Mouse (Mus musculus) hindbrain, embryonic 12.5 days (tissue): ENCODE data around the gene Smap2. TPM values are rescaled to one million over a fixed set of nuclear protein-coding genes. Genes with fewer than 3 reads are reported as not detected.

Experiments
- ATAC-seq: fragments of 200-750 bp; cut with Nextera tagmentation; 2 replicates; pipeline ENCODE4 v1.8.0; 2017; ENCODE audit warnings: moderate TSS enrichment; ENCODE audit not compliant: low FRiP score
- H3K27ac ChIP-seq: fragments of 300-500 bp; sonication (generic); 2 replicates; pipeline ENCODE4 v1.5.1; 2016; ENCODE audit warnings: mild to moderate bottlenecking
- H3K27me3 ChIP-seq: fragments of 300-500 bp; sonication (generic); 2 replicates; pipeline ENCODE4 v1.6.1; 2016; ENCODE audit warnings: mild to moderate bottlenecking
- H3K36me3 ChIP-seq: fragments of 300-500 bp; sonication (generic); 2 replicates; pipeline ENCODE4 v1.6.1; 2016; ENCODE audit warnings: mild to moderate bottlenecking
- H3K4me1 ChIP-seq: fragments of 300-500 bp; sonication (generic); 2 replicates; pipeline ENCODE4 v1.6.1; 2016
- H3K4me2 ChIP-seq: fragments of 300-500 bp; sonication (generic); replicated peaks from 2 replicates; pipeline ENCODE4 v1.6.1; 2016; ENCODE audit warnings: mild to moderate bottlenecking
- H3K4me3 ChIP-seq: fragments of 300-500 bp; sonication (generic); 2 replicates; pipeline ENCODE4 v1.5.1; 2016; ENCODE audit warnings: mild to moderate bottlenecking
- H3K9ac ChIP-seq: fragments of 300-500 bp; sonication (generic); 2 replicates; pipeline ENCODE4 v1.6.1; 2016; ENCODE audit warnings: mild to moderate bottlenecking, moderate library complexity
- H3K9me3 ChIP-seq: fragments of 300-500 bp; sonication (generic); replicated peaks from 2 replicates; pipeline ENCODE4 v1.6.1; 2016; ENCODE audit warnings: mild to moderate bottlenecking
- WGBS: fragments of 180-500 bp; shearing (Covaris S2); methylation state at CpG from one replicate; pipeline ENCODE4 v1.1.7; 2016; 5-methylcytosine and 5-hydroxymethylcytosine counted together
- polyA plus RNA-seq: library from polyadenylated mRNA; unstranded; fragments of >200 nt; fragmentation: Nextera tagmentation; extraction: Ambion mirVana; gene quantifications from 2 replicates; pipeline ENCODE4 v1.2.1, GENCODE M21; 2016

Gene Smap2
- polyA plus RNA-seq, 1 experiment from 2014 or later: 36.2 TPM

DNA sequence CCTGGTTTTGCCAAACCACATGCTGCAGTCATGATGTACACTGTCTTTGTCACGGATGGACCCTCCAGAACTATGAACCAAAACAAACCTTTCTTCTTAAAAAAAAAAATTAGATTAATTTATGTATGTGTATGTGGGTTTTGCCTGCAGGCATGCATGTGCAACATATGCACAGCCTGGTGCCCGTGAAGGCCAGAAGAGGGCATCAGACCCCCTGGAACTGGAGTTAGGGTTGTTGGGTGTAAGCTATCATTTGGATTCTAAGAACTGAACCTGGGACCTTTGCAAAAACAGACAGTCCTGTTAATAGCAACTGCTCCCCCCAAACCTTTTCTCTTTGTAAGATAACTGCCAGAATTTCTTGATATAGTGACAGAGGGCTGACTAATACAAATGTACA, 16.0 kb downstream of the Smap2 start:
- no peaks in the 10 kb centered on the region for H3K27me3 ChIP-seq
- no peak for ATAC-seq
- no peak overlapping the region for H3K9ac ChIP-seq
- H3K4me2 ChIP-seq: no peak overlapping the region
- H3K4me3 ChIP-seq: no peak overlapping the region
- no peaks in the 10 kb centered on the region for H3K9me3 ChIP-seq
- no peak overlapping the region for H3K27ac ChIP-seq
- peaks cover 26% of the 10 kb centered on the region for H3K4me1 ChIP-seq
- H3K36me3 ChIP-seq: no peaks in the 10 kb centered on the region
- 88% methylated on average over 2 of the region's 2 CpGs for WGBS

DNA sequence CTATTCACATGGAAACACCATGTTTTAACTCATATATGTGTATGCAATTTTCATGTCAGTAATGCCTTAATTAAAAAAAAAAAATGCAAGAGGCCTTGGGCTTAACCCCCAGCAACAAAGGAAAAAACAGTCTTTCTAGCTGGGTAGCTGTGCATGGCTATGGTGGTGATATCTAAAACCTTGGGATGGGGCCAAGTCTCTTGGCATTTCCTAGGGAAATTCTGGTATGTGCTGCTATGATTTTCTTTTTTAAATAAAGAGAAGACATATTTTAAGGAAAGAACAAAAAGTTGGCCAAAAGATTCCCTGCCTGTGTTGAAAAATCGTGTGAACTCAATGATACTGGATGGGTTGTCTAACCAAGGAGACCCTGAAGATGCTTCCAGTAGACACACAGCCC, 21.1 kb downstream of the Smap2 start:
- H3K4me3 ChIP-seq: no peak overlapping the region
- WGBS: 86% methylated on average over 1 of the region's 1 CpGs
- H3K27me3 ChIP-seq: no peaks in the 10 kb centered on the region
- no peaks in the 10 kb centered on the region for H3K9me3 ChIP-seq
- H3K4me2 ChIP-seq: no peak overlapping the region
- H3K9ac ChIP-seq: no peak overlapping the region
- H3K36me3 ChIP-seq: no peaks in the 10 kb centered on the region
- ATAC-seq: no peak
- no peaks in the 10 kb centered on the region for H3K4me1 ChIP-seq
- no peak overlapping the region for H3K27ac ChIP-seq

DNA sequence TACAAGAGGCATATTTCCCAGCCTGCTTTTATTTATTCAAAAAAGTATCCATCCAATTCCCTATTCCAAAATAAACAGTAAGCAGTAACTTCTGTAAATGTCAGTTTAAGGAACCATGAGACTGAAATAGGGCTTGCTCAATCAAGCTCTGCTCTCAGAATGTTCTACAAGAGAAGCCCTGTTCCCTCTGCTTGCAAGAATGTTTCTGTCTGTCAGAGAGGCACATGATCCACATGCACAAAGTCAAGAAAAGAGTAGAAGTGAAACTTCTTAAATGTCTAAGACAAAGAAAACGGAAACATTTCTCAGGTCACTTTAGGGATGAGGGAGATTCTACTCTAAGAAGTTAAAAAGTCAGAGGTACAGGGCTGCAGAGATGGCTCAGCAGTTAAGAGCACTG, 24.0 kb downstream of the Smap2 start:
- Histone ChIP-seq H3K4me1 (no peaks in the 10 kb centered on the region), H3K27me3 (no peaks in the 10 kb centered on the region), H3K36me3 (no peaks in the 10 kb centered on the region), H3K4me3 (no peak overlapping the region), H3K4me2 (no peak overlapping the region), H3K9me3 (no peaks in the 10 kb centered on the region; the same call in 1 of the 2 replicates), H3K27ac (no peak overlapping the region), H3K9ac (no peak overlapping the region)
- no peak for ATAC-seq
- 89% methylated on average over 1 of the region's 1 CpGs for WGBS

DNA sequence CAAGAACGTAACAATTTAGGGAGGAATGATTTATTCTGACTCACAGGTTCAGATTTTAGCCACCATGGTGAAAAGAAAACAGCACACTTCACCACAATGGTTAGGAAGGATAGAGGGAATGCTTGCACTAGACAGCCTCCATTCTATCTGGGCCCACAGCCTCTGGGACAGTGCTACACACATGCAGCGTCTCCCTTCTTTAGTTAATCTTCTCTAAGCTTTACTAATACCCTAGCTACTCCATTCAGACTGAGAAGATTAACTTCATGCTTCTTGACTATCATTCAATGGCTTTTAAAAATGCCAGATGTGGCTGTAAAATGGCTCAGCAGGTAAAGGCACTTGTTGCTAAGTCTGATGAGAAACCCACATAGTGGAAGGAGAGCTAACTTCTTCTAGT, 24.8 kb downstream of the Smap2 start:
- Histone ChIP-seq H3K9ac (no peak overlapping the region), H3K27me3 (no peaks in the 10 kb centered on the region), H3K4me1 (no peaks in the 10 kb centered on the region), H3K4me2 (no peak overlapping the region), H3K27ac (no peak overlapping the region), H3K4me3 (no peak overlapping the region), H3K36me3 (no peaks in the 10 kb centered on the region), H3K9me3 (no peaks in the 10 kb centered on the region; the same call in 1 of the 2 replicates)
- WGBS: 81% methylated on average over 2 of the region's 2 CpGs
- ATAC-seq: no peak

DNA sequence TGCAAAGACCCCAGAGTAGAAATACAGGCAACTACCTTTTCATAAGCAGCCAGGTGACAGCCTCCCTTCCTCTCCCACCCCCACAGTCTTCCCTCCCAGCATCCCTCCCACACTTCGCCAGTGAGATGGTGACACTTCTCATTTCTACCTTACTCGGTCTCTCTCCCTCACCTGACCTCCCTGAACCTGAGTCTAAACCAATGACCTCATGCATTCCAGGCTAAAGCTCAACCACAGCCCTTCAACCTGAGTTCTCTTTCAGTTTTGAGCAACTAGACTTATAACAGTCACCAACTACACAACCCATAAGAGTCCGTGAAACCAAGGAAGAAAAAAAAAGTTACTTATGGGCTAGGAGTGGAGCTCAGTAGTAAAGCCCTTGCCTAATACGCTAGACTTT, 29.7 kb downstream of the Smap2 start:
- WGBS: 83% methylated on average over 4 of the region's 4 CpGs
- no peak for ATAC-seq

DNA sequence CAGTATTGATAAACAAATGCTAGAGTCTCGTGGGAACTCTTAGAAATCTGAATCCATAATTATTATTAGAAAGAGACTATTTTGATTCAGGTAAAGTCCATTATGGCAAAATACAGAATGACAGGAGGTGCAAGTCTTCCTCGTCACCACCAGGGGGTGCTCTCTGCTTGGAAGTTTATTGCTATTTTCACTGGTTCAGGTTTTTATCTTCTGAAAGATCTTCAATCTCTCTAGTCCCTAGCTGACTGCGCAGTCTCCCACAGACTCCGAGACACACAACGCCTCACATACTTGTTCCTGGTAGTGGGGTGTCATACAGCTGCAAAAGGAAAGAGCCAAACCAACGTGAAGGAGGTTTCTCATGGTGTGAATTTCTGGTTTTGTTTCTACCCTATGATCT, 30.6 kb downstream of the Smap2 start:
- no peaks in the 10 kb centered on the region for H3K4me1 ChIP-seq
- WGBS: 36% methylated on average over 6 of the region's 6 CpGs
- H3K9ac ChIP-seq: no peak overlapping the region
- no peaks in the 10 kb centered on the region for H3K27me3 ChIP-seq
- no peak overlapping the region for H3K4me3 ChIP-seq
- H3K9me3 ChIP-seq: no peaks in the 10 kb centered on the region; the same call in 1 of the 2 replicates
- H3K4me2 ChIP-seq: no peak overlapping the region
- H3K27ac ChIP-seq: no peak overlapping the region
- ATAC-seq: no peak; the same call in 1 of the 2 replicates
- peaks cover 6% of the 10 kb centered on the region; the same call in 1 of the 2 replicates for H3K36me3 ChIP-seq

More for the DNA sequence above, 29.7 kb downstream of the Smap2 start:
- H3K27me3 ChIP-seq: no peaks in the 10 kb centered on the region
- H3K36me3 ChIP-seq: peaks cover 4% of the 10 kb centered on the region; the same call in 1 of the 2 replicates
- H3K27ac ChIP-seq: no peak overlapping the region
- no peak overlapping the region for H3K4me3 ChIP-seq
- no peak overlapping the region for H3K4me2 ChIP-seq
- no peaks in the 10 kb centered on the region; the same call in 1 of the 2 replicates for H3K9me3 ChIP-seq
- H3K9ac ChIP-seq: no peak overlapping the region
- no peaks in the 10 kb centered on the region for H3K4me1 ChIP-seq

DNA sequence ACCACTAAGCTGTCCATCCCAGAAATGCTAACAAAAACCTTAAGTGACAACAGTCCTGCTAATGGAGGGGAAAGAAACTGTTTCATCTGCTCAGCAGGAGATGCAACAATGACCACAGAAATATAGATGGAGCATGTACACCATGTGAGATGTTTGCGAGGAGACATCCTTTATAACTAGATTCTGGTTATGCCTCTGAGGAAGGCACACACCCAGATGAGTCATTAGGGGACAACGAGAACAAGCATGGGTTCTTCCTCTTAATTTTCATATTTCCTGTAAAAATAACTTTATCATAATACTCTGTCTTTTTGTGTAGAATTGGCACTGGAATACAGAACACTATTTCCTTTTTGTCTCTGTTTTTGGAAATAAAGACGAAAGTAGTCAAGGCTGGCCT, 38.8 kb downstream of the Smap2 start:
- WGBS: 90% methylated on average over 3 of the region's 3 CpGs
- peaks cover 23% of the 10 kb centered on the region for H3K36me3 ChIP-seq
- no peak for ATAC-seq
- H3K4me1 ChIP-seq: no peaks in the 10 kb centered on the region
- no peak overlapping the region for H3K4me3 ChIP-seq
- H3K27me3 ChIP-seq: no peaks in the 10 kb centered on the region
- no peak overlapping the region for H3K4me2 ChIP-seq
- H3K27ac ChIP-seq: no peak overlapping the region
- no peak overlapping the region for H3K9ac ChIP-seq
- no peaks in the 10 kb centered on the region for H3K9me3 ChIP-seq

DNA sequence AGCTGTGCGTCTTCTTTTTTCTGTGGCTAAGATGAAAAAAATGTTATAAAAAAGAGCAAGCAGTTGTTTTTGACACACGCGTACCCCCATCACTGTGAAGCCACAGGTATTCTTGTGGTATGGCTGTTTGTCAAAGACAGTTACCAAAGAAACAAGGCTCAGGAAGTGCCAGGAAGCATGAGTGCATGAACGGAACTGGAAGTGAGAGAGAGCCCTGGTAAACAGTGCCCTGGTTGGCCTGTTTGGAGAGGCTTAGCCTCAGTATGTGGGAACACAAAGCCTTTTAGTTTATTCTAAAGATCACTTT, 41.7 kb downstream of the Smap2 start:
- ATAC-seq: no peak
- H3K27me3 ChIP-seq: no peaks in the 10 kb centered on the region
- H3K27ac ChIP-seq: no peak overlapping the region
- no peaks in the 10 kb centered on the region for H3K9me3 ChIP-seq
- no peak overlapping the region for H3K9ac ChIP-seq
- no peaks in the 10 kb centered on the region for H3K4me1 ChIP-seq
- H3K36me3 ChIP-seq: peaks cover 39% of the 10 kb centered on the region
- WGBS: 93% methylated on average over 4 of the region's 4 CpGs
- H3K4me3 ChIP-seq: no peak overlapping the region
- H3K4me2 ChIP-seq: no peak overlapping the region

DNA sequence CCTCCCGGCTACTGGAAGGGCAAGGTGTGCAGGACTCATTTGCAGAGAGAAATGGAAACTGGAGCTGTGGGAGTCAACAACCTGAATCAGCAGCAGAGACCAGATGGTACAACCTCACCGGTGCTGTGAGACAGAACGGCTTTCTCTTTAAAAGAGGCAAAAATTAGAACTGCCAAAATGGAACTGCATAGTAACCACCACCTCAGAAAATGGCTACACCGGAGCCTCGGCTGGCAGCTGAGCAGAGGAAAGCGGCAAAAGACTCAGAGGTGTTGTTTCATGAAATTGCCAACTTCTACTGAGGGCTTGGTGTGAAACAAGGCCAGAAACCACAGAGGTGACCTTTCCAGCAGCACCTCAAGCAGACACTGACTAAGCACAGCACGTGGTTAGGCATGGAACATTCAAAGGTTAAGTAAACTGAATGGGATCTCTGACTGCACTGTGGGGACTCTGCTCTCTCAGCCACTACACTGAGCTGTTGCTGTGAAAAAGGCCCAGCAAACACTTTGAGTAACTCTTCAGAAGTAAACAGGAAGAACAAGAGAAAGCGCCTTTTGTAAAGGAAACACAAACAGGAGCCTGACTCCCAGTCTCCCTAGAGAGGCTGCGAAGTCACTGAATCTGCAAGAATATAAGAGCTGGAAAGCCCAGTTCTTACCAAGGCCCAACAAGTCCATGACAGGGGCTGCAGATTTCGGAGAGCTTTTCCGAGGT, 42.2 kb downstream of the Smap2 start:
- H3K36me3 ChIP-seq: peaks cover 41% of the 10 kb centered on the region
- WGBS: 84% methylated on average over 11 of the region's 11 CpGs
- H3K4me3 ChIP-seq: no peak overlapping the region
- ATAC-seq: no peak
- no peaks in the 10 kb centered on the region for H3K4me1 ChIP-seq
- H3K4me2 ChIP-seq: no peak overlapping the region
- no peaks in the 10 kb centered on the region for H3K27me3 ChIP-seq
- no peak overlapping the region for H3K27ac ChIP-seq
- H3K9ac ChIP-seq: no peak overlapping the region
- no peaks in the 10 kb centered on the region for H3K9me3 ChIP-seq

DNA sequence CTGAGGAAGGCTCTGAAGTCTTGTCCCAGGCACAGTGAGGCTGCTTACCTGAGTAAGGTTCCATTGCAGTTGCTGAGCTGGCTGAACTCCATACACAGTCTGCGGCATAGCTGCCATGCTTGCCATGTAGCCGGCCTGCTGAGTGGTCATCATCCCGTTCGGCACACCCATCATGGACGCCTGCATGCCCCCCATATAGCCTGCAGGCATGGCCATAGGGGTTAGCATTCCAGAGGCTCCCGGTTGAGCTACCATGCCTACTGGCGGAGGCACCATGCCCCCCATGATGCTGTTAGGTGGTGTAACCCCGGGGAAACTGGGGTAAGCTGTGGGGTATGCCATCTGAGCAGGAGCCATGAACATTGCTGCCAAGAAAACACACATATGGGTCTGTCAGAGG, 45.2 kb downstream of the Smap2 start:
- ATAC-seq: no peak
- Histone ChIP-seq H3K27ac (no peak overlapping the region), H3K4me2 (no peak overlapping the region), H3K9me3 (no peaks in the 10 kb centered on the region), H3K4me1 (no peaks in the 10 kb centered on the region), H3K4me3 (no peak overlapping the region), H3K27me3 (no peaks in the 10 kb centered on the region), H3K36me3 (peaks cover 54% of the 10 kb centered on the region), H3K9ac (no peak overlapping the region)
- 93% methylated on average over 8 of the region's 8 CpGs for WGBS

DNA sequence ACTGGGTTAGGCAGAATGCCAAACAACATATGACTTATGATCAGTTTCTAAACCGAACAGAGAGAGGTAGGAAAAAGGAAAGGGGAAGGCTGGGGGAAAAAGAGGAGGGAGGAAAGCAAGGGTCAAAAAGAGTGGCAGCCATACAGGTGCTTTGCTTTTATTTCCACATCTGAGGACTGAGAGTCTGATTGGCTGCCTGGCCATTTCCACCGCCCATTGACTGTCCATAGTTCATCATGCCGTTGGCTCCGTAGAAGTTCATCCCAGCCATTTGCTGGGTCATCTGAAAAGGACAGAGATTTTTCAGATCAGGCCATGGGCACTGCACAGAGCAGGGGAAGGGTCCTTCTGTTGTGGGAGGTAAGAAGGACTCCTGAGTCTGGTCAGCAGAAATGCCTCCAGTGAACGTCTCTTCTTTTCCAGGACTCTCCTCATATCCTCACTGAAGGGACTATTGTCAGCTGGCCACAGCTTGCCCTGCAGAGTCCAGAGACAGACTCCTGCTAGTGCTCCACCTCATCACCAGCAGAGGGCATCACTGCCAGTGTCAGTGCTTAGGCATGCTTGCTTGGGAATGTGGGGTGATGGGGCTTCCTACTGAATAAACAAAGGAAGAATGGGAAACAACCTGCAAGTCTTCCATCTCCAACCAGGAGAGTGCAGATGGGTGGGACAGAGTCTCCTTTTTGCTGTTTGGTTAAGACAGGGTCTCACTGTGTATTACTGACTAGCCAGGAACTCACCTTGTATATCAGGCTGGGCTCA, 47.5 kb downstream of the Smap2 start:
- Histone ChIP-seq H3K27ac (no peak overlapping the region), H3K9me3 (no peaks in the 10 kb centered on the region), H3K9ac (no peak overlapping the region), H3K27me3 (no peaks in the 10 kb centered on the region), H3K4me3 (no peak overlapping the region), H3K4me2 (no peak overlapping the region), H3K4me1 (no peaks in the 10 kb centered on the region), H3K36me3 (peaks cover 47% of the 10 kb centered on the region)
- no peak for ATAC-seq
- 89% methylated on average over 5 of the region's 5 CpGs for WGBS

DNA sequence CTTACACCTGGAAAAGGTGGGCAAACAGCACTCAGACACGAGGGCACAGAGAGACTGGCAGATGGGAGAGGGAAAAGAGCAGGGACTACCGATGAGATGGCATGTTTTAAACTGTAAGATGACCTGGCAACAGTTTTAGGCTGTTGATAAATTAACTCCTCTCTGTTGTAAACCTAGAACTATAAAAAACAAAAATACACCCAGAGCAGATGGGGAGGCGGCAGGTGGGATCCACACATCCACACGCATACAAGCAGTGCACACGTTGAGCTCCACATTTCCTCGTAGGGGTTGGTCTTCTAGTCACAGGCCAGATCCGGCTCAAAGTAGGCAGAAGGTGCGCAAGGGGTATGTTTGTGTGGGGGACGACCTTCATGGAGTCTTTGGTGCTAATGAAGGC, 48.6 kb downstream of the Smap2 start:
- no peak overlapping the region for H3K9ac ChIP-seq
- ATAC-seq: no peak
- no peaks in the 10 kb centered on the region for H3K9me3 ChIP-seq
- H3K4me2 ChIP-seq: no peak overlapping the region
- H3K4me3 ChIP-seq: no peak overlapping the region
- 94% methylated on average over 9 of the region's 9 CpGs for WGBS
- H3K27ac ChIP-seq: no peak overlapping the region
- H3K36me3 ChIP-seq: peaks cover 43% of the 10 kb centered on the region
- no peaks in the 10 kb centered on the region for H3K4me1 ChIP-seq
- H3K27me3 ChIP-seq: no peaks in the 10 kb centered on the region

DNA sequence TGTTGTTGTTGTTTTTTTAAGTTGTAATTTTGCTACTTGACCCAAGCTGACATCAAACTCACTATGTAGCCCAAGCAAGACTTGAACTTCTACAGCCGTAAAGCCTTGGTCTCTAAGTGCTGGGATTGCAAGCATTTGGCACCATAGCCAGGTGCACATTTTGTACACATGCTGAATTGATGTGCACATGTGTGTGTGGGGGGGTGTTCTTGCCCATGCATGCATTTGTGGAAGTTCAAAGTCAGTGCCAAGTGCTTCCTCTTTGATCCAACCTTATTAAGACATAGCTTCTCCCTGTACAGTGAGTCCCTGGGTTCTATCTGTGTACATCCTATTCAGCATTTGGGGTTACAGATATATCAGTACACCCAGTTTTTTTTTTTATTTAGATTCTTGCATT, 61.5 kb downstream of the Smap2 start:
- H3K9ac ChIP-seq: no peak overlapping the region
- peaks cover 8% of the 10 kb centered on the region for H3K4me1 ChIP-seq
- no peak overlapping the region for H3K27ac ChIP-seq
- ATAC-seq: no peak
- no peak overlapping the region for H3K4me3 ChIP-seq
- H3K36me3 ChIP-seq: no peaks in the 10 kb centered on the region
- no peaks in the 10 kb centered on the region for H3K27me3 ChIP-seq
- 91% methylated on average over 1 of the region's 1 CpGs for WGBS
- no peaks in the 10 kb centered on the region for H3K9me3 ChIP-seq
- H3K4me2 ChIP-seq: no peak overlapping the region
